Mouse (Mus musculus): ENCODE measurements around the gene Sema3g.

- TF ChIP-seq POLR2A (IDR thresholded peaks at IDR 0.05; ENCODE audit: low read depth, low read length) (no peak), CTCF (IDR thresholded peaks at IDR 0.05; ENCODE audit: borderline replicate concordance, insufficient read depth, low read length) (no peak)
Observed at GRCm38 (mm10) chr14:31248396-31248795, 30.7 kb downstream of the Sema3g start.
